Mouse (Mus musculus) natural killer cell, adult 2 months (primary cell): ENCODE results near the gene Foxn2.
A peak's percentile ranks its signal among the peaks of the same experiment; 100 is the strongest.
"Not testable (repeated sequence)": the region's sequence is repeated elsewhere in the genome, so short reads cannot be mapped to it uniquely, and the experiment has no call there.

Experiments used
- DNase-seq, 2 experiments: peaks; one replicate each; pipeline ENCODE4 v3.0.0; 2022; ENCODE audit warnings: low spot score in 2 of 2

The Foxn2 gene

DNA sequence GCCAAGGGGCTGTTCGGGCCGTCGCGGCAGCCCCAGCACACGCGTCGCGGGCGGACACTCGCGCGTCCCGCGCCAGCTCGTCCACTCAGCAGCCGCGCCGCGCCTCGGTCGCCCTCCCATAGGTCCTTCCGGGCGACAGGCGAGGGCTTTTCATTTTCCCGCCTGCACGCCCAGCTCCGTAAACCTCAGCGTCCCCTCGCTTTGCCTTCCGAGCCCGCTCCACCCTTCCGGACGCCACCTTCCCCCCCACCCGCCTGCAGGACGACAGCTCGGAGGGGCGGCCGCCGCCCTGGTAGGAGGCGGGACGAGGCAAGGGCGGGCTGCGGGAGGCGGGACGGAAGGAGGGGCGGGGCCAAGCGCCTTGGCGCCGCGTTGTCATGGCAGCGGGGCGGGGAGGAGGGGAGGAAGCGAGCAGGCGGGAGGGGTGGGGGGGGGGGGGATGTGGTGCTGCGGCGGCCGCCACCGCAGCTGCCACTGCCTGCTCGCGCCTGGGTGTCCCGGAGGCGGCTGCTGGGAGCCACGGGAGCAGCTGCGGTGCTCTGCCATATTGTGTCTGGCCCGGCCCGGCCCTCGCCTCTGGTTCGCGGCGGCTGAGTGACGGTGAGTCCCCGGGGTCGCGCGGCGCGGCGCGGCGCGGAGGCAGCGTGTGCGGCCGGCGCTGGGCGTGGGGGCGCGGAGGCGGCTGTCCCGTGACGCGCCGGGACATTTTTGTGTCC is at the start of gene Foxn2:
Gene Foxn2, plus strand, starts transcription at position 427 of the 716 bp plus-strand sequence.
- peak; percentile 93 to 94 for DNase-seq

DNA sequence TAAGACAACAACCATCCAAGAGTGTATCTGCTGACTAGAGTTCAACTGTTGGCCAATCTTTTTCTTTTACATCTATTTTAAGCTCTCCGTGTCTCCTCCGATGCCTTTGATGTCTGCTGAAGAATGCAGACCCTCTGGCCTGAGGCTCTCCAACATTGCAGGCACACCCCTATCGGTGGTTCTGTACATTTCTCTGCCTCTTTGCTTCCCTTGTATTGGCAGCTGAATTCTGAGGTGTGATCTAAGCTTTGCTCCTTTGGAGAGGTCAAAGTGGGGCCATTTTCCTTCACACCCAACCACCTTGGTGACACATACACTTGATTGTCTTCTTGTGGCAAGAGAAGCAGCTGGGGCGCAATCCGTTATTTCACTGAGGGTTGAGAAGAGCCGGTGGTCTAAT is 43.0 kb upstream of the Foxn2 start:
- no peak for DNase-seq

DNA sequence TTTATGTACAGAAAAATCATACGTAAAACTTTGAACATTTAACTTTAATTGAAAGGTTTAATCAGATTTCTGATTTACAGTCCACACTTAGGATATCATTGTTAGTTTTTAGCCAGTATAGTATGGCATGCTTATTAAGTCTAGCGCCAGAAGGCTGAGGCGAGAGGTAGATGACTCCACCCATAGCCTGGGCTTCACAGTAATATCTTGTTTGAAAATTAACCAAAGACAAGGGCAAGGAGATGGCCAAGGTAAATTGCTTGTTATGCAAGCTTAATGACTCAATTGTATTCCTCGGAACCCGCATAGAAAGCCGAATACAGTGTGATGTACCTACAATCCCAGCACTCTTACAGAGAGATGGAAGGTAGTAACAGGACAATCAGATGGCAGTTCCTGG is 42.4 kb upstream of the Foxn2 start:
- DNase-seq: no peak

DNA sequence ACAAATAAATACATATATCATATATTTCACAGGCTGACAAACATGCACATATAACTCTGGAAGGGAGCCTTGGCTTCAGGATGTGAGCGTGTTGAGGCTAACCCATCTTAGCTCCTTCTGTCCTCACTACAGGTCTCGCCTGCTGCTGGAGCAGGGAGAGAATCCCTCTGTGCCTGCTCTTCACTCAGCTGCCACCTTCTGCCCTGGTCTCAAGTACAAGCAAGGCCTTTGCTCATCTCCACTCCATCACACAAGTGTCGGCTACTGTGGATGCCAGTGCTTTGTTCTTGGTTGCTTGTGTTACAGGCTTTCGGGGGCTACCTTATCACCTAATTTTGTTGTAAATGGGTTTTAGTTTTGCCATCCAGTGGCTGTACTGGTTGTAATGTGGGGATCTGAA is 41.7 kb upstream of the Foxn2 start:
- DNase-seq: no peak

DNA sequence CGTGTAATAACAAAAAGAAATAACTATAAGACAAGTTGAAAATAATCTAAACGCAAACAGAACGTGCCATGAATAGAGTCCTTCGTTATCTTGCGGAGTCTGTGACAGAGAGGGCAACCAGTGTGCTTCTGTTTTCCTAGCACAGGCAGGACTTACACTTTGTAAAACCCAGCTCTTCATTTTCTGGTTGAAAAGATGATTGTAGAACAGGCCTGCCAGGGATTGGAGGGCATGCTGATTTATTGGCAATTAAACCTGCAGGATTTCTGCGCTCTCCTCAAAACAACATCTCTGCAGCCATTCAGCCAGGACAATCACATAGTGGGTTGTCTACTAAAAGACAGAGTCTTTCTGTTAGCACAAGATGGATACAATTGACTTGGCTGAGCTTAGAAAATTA is 40.4 kb upstream of the Foxn2 start:
- DNase-seq: no peak

DNA sequence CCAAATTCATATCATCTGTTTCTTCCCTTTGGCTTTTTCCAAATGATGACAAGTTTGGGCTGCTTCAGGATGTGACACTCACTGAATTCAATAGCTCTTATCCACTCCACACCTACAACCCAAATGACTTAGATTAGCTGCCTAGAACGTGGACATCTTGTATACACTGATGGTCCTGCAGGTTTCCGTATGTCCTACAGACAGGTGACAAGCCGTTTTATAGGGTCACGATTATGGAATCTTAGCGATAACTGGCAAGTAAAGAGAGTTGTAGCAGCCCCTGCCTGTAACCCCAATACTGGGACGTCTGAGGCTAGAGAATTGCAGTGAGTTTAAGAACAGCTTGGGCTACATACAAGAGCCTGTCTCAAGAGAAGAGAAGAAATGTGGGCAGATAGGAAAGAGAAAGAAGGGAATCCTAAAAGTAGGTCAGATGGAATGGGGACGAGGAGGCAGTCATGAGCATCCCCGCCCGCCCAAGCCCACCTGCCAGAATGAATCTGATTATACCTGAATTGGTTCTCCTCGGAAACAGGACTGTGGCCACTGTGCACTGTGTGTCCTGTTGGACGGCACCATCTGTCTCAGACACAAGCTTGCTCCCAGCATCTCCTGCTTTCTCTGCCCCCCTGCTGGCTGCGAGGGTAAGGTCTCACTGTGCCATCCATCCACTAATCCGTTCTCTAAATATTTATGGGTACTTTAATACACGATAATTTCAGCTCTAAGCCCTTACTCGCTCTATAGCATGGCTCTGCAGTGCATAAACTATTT is 39.6 kb upstream of the Foxn2 start:
- DNase-seq: no peak

DNA sequence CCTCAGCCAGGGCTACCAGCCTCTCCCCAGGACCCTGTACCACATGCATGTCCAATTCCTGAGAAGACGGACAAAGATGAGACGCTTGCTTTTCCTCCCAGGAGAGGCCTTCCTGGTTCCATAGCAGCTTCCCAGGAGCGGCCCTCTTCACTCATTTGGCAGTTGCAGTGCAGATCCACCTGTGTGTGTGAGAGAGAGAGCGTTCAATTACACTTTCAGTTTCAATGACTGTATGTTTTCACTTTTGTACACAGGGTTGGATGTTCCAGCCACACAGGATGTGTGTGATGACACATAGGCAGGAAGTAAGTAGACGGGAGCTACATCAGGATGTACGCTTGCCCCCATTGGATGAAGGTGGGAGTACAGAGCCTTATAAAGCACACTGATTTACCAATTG is 37.2 kb upstream of the Foxn2 start:
- peak; percentile 54 to 58 for DNase-seq

DNA sequence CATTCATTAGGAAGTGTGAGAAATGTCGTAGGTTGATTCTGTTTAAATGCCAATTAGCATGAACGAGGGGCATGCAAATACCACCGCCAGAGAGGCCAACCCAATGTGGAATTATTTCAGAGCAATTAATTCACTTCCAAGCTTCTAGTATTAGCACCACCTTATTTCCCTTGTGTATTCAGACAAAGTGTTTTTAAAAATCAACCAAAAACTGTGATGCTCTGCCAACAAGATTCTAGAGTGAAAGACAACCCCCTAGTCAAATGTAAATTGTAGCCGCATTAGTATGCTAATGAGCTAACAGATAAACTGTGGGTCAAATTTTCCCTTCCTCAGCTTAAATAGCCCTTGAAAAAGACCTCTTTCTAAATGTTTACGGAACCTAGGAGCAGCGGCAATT is 36.0 kb upstream of the Foxn2 start:
- DNase-seq: no peak

DNA sequence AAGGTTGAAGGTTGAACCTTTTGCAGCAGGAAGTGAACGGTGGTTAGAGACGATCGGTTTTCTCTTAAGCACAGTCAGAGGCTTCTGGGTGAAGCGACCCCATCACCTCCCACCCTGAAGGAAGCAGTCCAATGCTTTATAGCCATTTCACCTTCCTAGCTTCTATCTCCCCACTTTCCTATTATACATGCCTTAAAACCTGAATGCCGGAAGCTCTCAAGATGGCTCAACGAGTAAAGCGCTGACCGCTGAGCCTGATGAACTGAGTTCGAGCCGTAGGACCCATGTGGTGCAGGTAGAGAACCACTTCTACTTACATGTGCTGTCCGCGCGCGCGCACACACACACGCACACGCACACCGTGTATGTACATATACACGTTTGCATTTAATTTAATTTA is 35.4 kb upstream of the Foxn2 start:
- DNase-seq: peak; percentile 3 to 7

DNA sequence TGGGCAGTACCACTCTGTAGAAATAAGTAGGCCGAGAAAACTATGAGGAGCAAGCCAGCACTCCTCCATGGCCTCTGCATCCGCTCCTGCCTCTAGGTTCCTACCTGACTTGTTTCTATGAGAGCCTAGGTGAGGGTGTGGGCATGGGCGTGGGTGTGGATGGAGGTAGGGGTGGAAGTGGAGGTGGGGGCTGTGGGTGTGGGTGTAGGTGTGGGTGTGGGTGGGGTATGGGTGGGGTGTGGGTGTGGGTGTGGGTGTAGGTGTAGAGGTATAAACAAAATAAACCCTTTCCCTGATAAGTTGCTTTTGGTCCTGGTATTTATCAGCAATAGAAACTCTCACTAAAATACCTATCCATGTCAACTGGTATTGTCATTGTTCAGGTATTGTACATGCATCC is 30.8 kb upstream of the Foxn2 start:
- DNase-seq: no peak

DNA sequence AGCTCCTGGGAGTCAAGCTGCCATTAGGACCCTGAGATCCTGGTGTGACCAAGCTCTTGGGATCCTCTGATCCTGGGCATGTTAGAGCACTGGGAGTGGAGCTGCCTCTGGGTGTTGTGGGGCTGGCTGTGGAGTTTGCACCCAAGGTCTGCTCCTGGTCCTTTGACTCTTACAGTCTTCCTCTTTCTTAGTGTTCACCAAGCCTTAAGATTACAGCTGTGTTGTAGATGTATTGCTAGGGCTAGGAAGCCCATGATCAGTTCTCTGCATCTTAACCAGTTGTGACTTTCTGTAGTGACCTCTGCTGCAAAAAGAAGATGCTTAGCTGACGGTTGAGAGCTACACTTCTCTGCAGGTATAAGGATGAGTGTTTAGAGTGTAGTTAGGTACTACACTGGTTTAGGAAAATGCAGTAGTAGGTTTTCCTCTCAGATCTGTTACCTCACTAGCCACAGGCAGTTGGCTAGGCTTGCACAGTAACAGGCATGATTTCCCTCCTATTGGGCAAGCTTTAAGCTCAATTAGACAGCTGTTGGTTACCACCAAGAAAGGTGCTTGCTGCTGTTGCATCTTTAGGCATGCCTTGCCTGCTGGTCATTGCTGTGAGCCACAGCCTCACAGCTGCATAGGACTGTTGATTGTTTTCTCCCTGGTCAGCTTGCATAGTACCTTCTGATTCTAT is 27.2 kb upstream of the Foxn2 start:
- no peak for DNase-seq

DNA sequence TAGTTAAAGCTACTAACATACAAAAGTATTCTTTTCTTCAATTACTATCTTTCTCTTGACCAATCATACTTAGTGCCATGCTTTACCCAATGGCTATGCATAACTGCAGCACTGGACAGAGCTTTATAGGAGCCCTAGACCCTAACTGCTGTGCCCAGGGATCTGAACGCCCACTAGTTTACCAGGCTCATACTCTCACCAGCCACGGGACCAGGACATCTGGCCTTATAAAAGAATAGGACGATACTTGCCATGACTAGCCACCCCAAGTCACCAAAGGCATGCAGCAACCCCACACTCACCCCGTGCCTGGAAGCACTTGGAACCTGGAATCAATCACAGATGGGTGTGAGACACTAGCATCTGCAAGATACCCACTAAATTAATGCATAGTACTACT is 20.1 kb upstream of the Foxn2 start:
- no peak for DNase-seq

DNA sequence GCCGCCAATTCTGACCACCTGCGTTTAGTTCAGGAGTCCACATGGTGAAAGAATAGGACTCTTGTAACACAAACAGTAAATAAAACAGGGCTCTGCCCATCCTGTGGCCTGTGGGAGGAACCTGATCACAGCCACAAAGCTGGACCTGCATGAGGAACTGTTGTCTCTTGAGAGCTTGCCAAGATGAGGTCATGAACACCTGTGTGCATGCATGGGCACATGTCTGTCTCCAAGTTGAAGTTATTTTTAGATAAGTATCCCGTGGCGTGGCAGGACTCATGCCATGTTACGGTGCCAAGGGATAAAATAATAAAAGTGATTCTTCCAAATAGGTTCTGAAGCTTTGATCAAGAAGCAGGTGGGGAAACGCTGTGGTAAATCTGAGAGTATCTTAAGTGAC is 19.3 kb upstream of the Foxn2 start:
- DNase-seq: no peak

DNA sequence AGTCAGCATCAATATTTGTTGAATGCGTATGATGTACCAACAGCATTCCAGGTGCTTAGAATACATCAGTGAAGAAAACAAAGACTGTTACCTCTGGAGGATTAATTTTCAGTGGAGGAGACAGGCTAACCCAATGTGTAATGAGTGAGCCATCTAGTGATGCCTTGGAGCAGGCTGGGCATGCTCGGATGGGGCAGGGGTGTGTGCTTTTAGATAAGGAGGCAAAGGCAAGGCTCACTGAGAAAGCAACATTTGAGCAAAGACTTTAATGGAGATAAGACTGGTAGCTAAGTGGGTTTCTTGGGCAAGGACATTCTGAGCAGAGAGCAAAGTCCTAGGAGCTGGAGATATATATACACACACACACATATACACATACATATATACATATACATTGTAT is 9.8 kb upstream of the Foxn2 start:
- no peak for DNase-seq

DNA sequence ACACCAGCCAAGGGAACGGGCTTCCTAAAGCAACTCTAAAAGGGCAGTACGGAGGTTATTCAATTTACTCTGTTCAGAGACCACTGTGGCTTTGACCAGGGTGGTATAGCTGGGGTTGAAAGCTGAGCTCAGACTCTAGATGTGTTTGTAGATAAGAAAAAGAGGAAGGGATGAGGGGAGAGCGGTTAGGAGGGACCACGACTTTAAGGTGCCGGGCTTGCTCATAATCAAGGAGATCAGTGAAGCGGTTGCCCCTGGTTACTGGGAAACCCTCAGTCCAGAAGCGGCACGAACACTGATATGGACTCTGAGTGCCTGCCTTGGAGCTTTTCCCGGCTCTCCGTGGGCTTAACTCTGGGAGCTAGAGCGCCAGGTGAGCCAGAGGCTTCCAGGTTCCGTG is 9.0 kb upstream of the Foxn2 start:
- DNase-seq: no peak

DNA sequence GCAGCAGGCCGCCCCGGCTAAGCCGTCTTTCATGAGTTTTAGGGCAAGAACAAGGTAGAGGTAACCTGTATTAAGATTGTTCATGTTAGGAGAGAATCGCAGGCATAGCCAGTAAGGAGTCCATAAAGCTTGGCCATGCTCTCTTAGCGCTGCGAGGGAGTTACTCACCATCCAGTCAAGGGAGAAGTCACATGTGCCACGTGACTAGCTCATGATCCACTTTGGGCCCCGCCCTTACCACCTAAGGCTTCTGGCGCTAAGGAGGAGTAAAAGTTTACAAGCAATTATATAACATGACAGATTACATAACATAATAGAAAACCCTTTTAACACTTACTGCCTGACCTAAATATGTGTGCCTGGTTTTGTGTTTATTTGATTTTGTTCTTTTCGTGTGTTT is 8.5 kb upstream of the Foxn2 start:
- peak in 1 of 2 experiments; percentile 22 for DNase-seq

DNA sequence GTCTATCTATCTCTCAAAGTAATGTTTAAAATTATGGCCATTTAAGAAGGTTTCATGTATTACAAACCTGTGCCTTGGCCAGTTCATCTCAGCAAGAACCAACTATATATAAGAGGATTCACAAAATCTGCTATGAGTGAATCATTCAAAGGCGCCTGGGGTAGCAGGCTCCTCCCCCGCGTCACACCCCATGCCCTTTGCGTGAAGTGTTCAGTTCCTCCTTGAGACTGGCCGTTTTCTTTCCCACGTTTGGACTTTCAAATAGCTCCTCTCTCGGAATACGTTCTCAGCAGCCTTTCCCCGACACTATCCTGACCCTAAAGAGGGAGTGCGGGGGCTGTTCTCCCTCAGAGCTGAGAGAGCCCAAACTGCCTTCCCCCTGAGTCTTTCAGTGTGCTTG is 5.2 kb upstream of the Foxn2 start:
- DNase-seq: no peak

DNA sequence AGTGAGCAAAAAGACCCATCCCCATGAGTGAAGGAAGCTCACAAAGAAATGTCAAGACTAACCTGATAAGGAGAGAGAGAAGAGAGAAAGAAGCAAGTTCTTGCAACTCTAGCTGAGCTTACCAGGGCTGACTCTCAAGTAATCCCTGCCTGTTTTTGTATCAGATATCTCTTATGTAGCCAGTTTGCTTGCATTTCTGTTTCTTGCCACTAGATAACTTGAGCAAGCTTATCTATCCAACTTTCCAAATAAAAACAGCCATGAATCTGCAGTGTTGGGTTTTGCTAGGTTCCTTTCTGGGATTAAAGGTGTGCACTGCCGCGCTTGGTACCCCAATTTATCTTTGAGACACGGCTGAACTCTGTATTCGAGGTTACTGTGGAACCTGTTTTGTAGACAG is 4.2 kb upstream of the Foxn2 start:
- no peak for DNase-seq

DNA sequence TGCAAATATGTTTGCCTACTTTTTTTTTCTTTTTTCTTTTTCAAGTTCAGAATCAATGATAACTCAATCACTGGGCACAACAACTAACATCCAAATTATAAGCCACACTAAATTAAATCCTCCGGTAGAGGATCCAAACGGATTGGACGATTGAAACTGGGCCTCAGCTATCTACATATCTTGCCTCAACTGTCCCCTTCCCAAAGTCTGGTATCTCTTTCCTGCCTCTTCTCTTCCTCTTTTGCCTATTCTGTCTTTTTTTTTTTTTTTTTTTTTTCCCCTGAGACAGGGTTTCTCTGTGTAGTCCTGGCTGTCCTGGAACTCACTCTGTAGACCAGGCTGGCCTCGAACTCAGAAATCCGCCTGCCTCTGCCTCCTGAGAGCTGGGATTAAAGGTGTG is 3.8 kb upstream of the Foxn2 start:
- DNase-seq: not testable (repeated sequence)

DNA sequence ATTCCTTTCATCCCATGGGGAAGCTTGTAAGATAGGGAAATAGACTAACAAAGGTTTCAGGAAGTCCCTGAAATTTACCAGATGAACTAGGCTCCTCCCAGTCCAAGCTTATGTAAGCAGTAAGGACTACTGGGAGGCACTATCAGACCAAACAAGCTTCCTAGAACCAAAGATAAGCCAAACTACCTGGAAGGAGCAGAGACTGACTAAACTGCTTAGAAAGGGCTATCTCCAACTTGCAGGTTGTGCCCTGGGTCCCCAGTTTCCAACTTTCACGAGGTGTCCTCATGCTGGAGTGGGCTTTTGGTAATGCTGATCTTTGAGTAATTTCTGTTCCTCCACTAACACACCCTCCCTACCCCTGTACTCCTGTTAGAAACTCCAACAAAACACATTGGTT is 3.1 kb upstream of the Foxn2 start:
- DNase-seq: no peak

DNA sequence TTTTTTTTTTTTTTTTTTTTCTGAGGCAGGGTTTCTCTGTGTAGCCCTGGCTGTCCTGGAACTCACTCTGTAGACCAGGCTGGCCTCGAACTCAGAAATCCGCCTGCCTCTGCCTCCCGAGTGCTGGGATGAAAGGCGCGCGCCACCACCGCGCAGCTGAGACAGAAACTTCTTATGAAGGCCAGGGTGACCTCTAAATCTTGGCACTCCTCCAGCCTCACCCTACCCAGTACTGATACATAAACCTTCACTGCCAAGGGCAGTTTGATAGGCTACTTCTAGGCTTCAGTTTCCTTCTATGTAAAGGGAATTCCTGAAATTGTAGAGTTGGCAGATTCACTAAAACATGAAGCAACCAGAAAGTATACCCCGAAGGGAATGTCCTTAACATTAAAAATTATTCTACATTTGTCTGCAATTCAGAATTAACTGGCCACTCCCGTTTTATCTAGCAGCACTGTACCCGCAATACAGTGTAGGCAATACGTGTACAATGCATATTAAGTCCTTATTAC is 918 bp upstream of the Foxn2 start:
- no peak for DNase-seq

DNA sequence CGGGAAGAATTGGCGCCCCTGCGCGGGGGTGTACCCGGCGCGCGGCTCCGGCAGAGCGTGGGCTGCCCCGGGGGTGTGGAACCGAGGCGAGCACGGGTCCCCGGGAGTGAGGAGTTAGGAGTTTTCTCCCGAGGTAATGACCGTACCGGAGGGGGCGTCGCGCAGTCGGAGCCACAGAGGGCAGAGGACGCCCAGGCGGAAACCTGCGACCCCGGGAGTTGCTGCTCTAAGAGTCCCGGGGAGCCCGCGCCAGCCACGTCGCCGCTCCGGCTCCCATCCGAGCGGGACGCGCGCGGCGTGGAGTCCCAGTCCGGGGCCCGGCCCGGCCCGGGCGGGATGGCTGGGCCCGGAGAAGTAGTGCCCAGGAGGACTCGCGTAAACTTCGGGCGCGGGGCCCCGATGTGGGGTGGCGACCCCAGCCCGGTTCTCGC is 505 bp downstream of the Foxn2 start:
- DNase-seq: no peak
